Mouse (Mus musculus) megakaryocyte, embryonic 14.5 days (primary cell): ENCODE data around the gene Dach2.

Experiments used
- FLI1 ChIP-seq: IDR thresholded peaks from 2 replicates; pipeline ENCODE4 v1.6.1; 2012; ENCODE audit warnings: low read length, inconsistent platforms, mixed read lengths
- GATA1 ChIP-seq: IDR thresholded peaks from 3 replicates; pipeline ENCODE4 v1.6.1; 2012; ENCODE audit warnings: mixed read lengths, low read length, inconsistent platforms, borderline replicate concordance

GRCm38 (mm10) chrX:113563897-113564296 is 266.6 kb downstream of the Dach2 start:
- no peak for TF ChIP-seq GATA1
- TF ChIP-seq FLI1 = no peak
